Mouse (Mus musculus) olfactory bulb, adult 2 months (tissue): ENCODE measurements at regions not wholly inside any gene's neighbourhood (a gene's known extent, or its start where the extent isn't known, plus 50 kb on each side); places are given as distances from the start of the nearest gene placed in this dataset.

Experiments used
- CTCF ChIP-seq: fragments of 200-500 bp; IDR thresholded peaks from 2 replicates; pipeline ENCODE4 v1.5.1; 2012; ENCODE audit warnings: low read depth, mild to moderate bottlenecking, low read length, moderate library complexity; ENCODE audit not compliant: insufficient read depth
- POLR2A ChIP-seq: fragments of 200-500 bp; IDR thresholded peaks from 2 replicates; pipeline ENCODE4 v1.6.1; 2012; ENCODE audit warnings: mild to moderate bottlenecking, low read depth, low read length, moderate library complexity; ENCODE audit not compliant: insufficient read depth

DNA sequence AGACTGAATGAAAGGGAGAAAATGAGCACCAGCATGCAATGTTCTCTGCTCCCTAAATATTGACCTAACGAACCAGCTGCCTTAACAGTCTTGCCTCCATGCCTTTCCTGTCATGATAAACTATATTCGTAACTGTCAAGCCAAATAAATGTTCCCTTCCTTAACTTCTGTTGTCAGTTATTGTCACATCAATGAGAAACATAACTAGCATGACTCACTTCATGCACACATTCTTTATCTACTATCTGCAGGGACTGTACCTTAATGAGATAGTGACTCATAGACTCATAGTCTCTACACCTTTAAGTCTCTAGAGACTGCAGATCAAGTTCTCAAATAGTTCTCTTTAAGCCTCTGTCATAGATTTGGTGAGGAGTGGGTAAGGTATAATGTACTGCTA, 349.2 kb upstream of the Slc30a5 start:
- TF ChIP-seq CTCF (no peak), POLR2A (no peak)
